Mouse (Mus musculus): Measurements from ENCODE around the gene Mt2. TPM values are rescaled to one million over a fixed set of nuclear protein-coding genes. Genes with fewer than 3 reads are reported as not detected.
"Not testable (repeated sequence)": the region's sequence is repeated elsewhere in the genome, so short reads cannot be mapped to it uniquely, and the experiment has no call there.

Mt2 gene
- 100 to 1,000 TPM; 467 to 654 TPM for total RNA-seq (2021)
- long read RNA-seq, experiment 1, transcript Mt2-201 (3 exons, 511 nt): major isoform, 35 of 43 reads
- long read RNA-seq, experiment 1, partial matches to known transcripts: 1 of 43 reads
- long read RNA-seq, experiment 1, other reads (novel, unspliced or antisense): 7 of 43 reads
- long read RNA-seq, experiment 2, transcript Mt2-201 (3 exons, 511 nt): major isoform, 74 of 90 reads
- long read RNA-seq, experiment 2, partial matches to known transcripts: 2 of 90 reads
- long read RNA-seq, experiment 2, other reads (novel, unspliced or antisense): 13 of 90 reads

GRCm38 (mm10) chr8:94172075-94172808, at the start of gene Mt2:
Gene Mt2, plus strand, starts transcription at chr8:94172664.
- peak; percentile 74 to 85 for DNase-seq (ENCODE audit: low spot score in 2 of 2)

DNA sequence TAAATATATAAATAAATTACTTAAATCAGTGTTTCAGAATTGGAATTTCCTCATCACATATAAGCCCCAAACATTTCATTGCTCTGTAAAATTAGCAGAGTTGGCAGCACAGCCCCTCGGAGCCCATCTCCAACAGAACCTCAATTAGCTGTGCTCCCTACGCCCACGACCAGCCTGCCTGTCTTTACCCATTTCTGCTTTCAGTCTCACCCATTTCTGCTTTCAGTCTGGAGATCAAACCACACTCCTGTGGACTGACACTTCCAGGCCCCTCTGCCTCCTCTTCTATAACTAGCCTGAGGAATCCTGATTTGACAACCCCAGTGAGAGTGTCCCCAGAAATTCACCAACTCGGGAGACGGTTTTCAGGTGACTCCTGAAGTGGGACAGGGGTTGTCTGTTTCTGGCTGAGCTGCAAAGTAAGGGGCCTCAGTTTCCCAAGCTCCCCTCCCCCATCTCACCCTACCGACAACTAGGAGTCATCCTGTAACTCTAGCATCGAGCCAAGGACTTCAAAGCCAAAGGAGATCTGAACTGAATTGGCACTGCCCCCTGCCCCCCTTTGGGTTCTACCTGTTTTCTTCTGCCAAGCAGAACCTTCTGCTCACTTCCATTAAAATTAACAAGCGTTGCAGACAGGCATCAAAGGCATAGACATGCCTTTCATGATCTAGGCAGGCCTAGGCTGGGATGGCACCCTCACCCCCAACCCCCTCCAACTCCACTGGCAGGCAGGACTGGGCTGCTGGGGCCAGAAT, 49.6 kb upstream of the Mt2 start:
- DNase-seq (ENCODE audit: low spot score in 2 of 2): peak; percentile 48 to 76

GRCm38 (mm10) chr8:94127711-94128110, 44.8 kb upstream of the Mt2 start:
- DNase-seq (ENCODE audit: low spot score in 2 of 2): no peak

DNA sequence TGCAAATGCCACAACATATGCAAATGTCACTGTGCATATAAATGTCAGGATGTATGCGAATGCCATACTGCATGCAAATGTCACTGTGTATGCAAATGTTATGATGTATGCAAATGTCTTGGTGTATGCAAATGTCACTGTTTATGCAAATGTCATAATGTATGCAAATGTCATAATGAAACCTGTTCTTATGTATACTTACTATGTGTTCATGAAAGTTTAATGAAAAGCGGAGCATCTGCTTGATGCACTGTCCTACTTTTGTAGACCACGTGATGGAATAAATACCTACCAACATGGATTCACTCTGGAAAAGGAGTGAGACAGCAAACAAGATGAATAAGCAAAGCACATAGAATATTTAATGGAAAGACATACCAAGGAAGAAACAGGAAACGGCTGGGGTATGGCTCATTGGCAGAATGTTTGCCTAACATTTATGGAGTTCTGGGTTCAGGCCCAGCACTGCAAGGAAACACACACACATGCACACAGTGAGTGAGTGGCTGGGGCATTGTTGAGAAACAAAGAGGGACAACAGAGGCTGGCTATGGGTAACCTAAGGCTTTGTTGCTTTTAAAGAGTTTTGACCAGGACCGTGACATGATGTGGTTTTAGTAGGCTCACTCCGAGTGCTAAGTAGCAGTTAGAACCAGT, 43.2 kb upstream of the Mt2 start:
- DNase-seq (ENCODE audit: low spot score in 2 of 2): no peak

GRCm38 (mm10) chr8:94130126-94130525, 42.3 kb upstream of the Mt2 start:
- DNase-seq (ENCODE audit: low spot score in 2 of 2): peak; percentile 37 to 69

- no peak for DNase-seq (ENCODE audit: low spot score in 2 of 2)
These were observed 40.4 kb upstream of the Mt2 start for GRCm38 (mm10) chr8:94132096-94132495.

DNA sequence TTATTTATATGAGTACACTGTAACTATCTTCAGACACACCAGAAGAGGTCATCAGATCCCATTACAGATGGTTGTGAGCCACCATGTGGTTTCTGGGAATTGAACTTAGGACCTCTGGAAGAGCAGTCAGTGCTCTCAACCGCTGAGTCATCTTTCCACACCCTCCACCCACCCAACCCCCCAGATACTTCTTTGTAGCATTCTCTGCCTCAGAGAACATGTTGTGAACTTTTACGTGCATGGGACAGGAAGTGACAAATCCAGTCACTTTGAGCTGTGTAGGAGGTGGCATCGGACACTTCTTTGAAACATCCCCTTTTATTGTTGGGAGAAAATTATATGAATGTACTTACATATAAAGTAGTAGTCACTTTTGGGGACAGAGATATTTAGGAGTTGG, 37.9 kb upstream of the Mt2 start:
- DNase-seq (ENCODE audit: low spot score in 2 of 2): not testable (repeated sequence)

- DNase-seq (ENCODE audit: low spot score in 2 of 2): no peak
These were observed 36.9 kb upstream of the Mt2 start for GRCm38 (mm10) chr8:94135556-94135955.

GRCm38 (mm10) chr8:94136192-94136591, 36.3 kb upstream of the Mt2 start:
- no peak for DNase-seq (ENCODE audit: low spot score in 2 of 2)

- no peak for DNase-seq (ENCODE audit: low spot score in 2 of 2)
These were observed 35.5 kb upstream of the Mt2 start, which contains the start of gene Mt4 for GRCm38 (mm10) chr8:94136933-94137332. Gene Mt4, plus strand, starts transcription at chr8:94137197.

DNA sequence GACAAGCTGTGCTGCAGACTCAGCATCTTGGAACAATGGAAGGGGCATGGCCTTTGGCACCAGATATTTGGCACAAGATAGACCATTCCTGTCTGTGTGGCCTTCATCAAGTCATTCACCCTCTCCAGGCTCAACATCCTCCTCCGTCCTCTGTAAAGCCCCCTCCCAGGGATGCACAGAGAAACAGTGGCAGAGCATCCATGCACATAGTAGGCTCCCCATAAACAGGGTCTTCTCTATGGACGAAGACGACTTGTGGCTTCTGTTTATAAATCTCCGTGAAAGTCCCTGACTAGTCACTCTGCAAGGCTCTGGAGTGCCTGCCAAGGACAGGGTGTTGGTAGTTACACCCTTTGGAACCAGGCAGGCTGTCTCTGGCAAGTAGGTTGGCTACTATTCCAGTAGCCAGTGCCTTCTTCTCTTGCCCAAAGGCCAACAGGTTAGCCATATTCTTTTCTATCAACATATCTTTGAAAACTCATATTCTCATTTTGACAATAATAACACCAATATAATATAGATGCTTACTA, 32.1 kb upstream of the Mt2 start:
- DNase-seq (ENCODE audit: low spot score in 2 of 2): no peak

GRCm38 (mm10) chr8:94148236-94148635, 24.2 kb upstream of the Mt2 start:
- no peak for DNase-seq (ENCODE audit: low spot score in 2 of 2)

- no peak for DNase-seq (ENCODE audit: low spot score in 2 of 2)
These were observed 21.5 kb upstream of the Mt2 start for GRCm38 (mm10) chr8:94150925-94151324.

- DNase-seq (ENCODE audit: low spot score in 2 of 2): peak; percentile 89
These were observed 19.8 kb upstream of the Mt2 start, which contains the start of gene Mt3 for GRCm38 (mm10) chr8:94152513-94153300. Gene Mt3, plus strand, starts transcription at chr8:94152607.

GRCm38 (mm10) chr8:94153451-94153850, 19.0 kb upstream of the Mt2 start:
- DNase-seq (ENCODE audit: low spot score in 2 of 2): peak in 1 of 2 experiments; percentile 49

- peak in 1 of 2 experiments; percentile 75 for DNase-seq (ENCODE audit: low spot score in 2 of 2)
These were observed 17.9 kb upstream of the Mt2 start for GRCm38 (mm10) chr8:94154537-94154936.

DNA sequence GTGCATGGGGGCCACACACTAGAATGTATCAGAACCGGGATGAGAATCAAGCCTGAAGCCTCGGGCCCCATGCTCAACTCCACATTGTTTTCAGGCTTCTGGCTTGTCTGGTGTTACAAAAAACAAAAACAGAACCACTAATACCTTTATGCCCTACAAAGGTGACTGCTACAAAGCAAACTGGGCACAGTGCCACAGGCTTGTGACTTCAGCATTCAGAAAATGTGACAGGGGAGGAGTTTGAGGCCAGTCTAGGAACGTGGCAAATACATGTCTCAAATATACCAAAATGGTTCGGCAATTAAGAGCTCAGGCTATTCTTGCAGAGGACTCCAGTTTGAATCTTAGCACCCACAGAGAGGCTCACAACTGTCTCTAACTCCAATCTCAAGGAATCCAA, 16.4 kb upstream of the Mt2 start:
- no peak for DNase-seq (ENCODE audit: low spot score in 2 of 2)

DNA sequence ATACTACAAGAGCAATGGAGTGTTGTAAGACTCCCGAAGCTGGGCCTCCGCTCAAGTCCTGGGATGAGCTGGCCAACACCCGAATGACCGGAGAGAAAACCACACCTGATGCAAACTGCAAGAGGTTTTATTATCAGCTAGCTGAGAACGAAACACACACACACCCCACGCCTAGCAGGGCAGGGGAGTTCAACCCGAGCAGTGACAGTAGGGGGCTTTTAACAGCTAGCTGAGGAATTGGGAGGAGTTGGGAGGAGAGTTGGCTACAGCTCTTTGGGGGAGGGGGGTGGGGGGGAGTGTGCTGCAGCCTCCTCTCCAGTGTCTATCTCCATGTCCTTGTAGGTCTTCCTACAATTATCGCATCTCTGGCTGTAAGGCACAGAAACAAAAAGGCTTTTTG, 6.7 kb upstream of the Mt2 start:
- not testable (repeated sequence) for DNase-seq (ENCODE audit: low spot score in 2 of 2)

GRCm38 (mm10) chr8:94167244-94167643, 5.2 kb upstream of the Mt2 start:
- DNase-seq (ENCODE audit: low spot score in 2 of 2): peak; percentile 95

DNA sequence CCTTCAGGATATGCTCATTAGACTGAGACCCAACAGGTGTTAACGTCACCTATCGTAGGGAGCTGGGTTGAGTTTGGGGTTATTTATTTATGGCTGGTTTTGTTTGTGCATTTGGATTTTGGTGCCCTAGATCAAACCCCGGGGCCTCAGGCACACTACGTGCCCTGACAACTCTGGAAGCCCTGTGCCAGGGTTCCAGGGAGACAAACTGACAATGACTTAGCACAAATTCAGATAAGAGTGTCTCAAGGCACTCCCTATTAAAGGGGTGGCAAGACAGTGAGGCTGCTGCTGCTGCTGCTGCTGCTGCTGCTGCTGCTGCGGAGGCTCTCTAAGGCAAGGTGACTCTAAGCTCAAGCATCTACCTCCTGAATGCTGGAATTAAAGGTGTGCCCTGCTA, 2.9 kb upstream of the Mt2 start:
- no peak for DNase-seq (ENCODE audit: low spot score in 2 of 2)

All from layer of hippocampus, postnatal 14 days (tissue).